Mouse (Mus musculus) liver, postnatal 0 days (tissue): ENCODE measurements around the gene Art3. TPM values are rescaled to one million over a fixed set of nuclear protein-coding genes. Genes with fewer than 3 reads are reported as not detected.
A peak's percentile ranks its signal among the peaks of the same experiment; 100 is the strongest.

Experiments
- ATAC-seq: fragments of 200-750 bp; cut with Nextera tagmentation; 2 replicates; pipeline ENCODE4 v1.8.0; 2017; ENCODE audit warnings: mild to moderate bottlenecking, moderate library complexity
- DNase-seq: peaks from one replicate; pipeline ENCODE4 v3.0.0-alpha.2; 2016
- H3K27ac ChIP-seq: fragments of 300-500 bp; sonication (generic); 2 replicates; pipeline ENCODE4 v1.5.1; 2014; ENCODE audit warnings: antibody characterized with exemption, moderate library complexity, mild to moderate bottlenecking, low read depth
- H3K27me3 ChIP-seq: fragments of 300-500 bp; sonication (generic); 2 replicates; pipeline ENCODE4 v1.6.1; 2014; ENCODE audit warnings: low read length, control low read depth, mixed read lengths; ENCODE audit not compliant: insufficient read depth
- H3K36me3 ChIP-seq: fragments of 300-500 bp; sonication (generic); replicated peaks from 2 replicates; pipeline ENCODE4 v1.6.1; 2014; ENCODE audit warnings: mild to moderate bottlenecking, control low read depth, low read length, moderate library complexity, mixed read lengths; ENCODE audit not compliant: insufficient read depth
- H3K4me1 ChIP-seq: fragments of 300-500 bp; sonication (generic); 2 replicates; pipeline ENCODE4 v1.6.1; 2014; ENCODE audit warnings: antibody characterized with exemption, mild to moderate bottlenecking, control low read depth; ENCODE audit not compliant: insufficient read depth
- H3K4me2 ChIP-seq: fragments of 300-500 bp; sonication (generic); 2 replicates; pipeline ENCODE4 v1.6.1; 2014; ENCODE audit warnings: low read depth, mild to moderate bottlenecking, low read length, moderate library complexity, mixed read lengths
- H3K4me3 ChIP-seq: fragments of 300-500 bp; sonication (generic); 2 replicates; pipeline ENCODE4 v1.5.1; 2014; ENCODE audit warnings: low read depth, low read length
- H3K9ac ChIP-seq: fragments of 300-500 bp; sonication (generic); replicated peaks from 2 replicates; pipeline ENCODE4 v1.6.1; 2014; ENCODE audit warnings: mild to moderate bottlenecking, moderate library complexity
- H3K9me3 ChIP-seq: fragments of 300-500 bp; sonication (generic); 2 replicates; pipeline ENCODE4 v1.6.1; 2016; ENCODE audit warnings: mild to moderate bottlenecking, control low read depth, low read length, mixed read lengths
- CTCF ChIP-seq: sonication (generic); IDR thresholded peaks from 2 replicates; pipeline ENCODE4 v1.5.1; 2016; ENCODE audit warnings: antibody characterized with exemption, low read depth
- EP300 ChIP-seq: IDR thresholded peaks from 2 replicates; pipeline ENCODE4 v1.6.1; 2016; ENCODE audit warnings: antibody characterized with exemption, low read depth, mild to moderate bottlenecking
- WGBS: fragments of 180-500 bp; shearing (Covaris S2); extraction: QIAGEN DNeasy Blood & Tissue Kit; methylation state at CpG from one replicate; pipeline ENCODE4 v1.1.7; 2014; ENCODE audit not compliant: insufficient replicate concordance; 5-methylcytosine and 5-hydroxymethylcytosine counted together
- polyA plus RNA-seq: library from polyadenylated mRNA; unstranded; fragments of >200 nt; fragmentation: Nextera tagmentation; extraction: Ambion mirVana; gene quantifications from 2 replicates; pipeline ENCODE4 v1.2.1, GENCODE M21; 2015

Gene Art3
- polyA plus RNA-seq, 1 experiment from 2014 or later, result 2.3 TPM

DNA sequence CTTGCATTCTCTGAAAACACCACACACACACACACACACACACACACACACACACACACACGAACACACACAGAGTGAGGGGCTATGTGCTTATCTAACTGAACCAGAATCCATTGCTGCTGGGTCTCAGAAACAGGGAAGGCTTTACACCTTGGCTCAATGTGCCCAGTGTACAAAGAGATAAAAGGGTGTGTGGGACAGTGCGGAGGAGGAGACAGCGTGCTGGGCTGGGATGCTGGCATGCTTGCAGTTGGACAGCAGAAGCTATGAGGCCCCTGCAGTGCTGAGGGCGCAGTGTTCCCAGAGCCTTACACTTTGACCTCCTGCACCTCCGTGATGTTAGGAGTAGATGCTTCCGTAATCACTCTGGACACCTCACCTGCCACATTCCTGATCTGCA is 64.8 kb downstream of the Art3 start:
- TF ChIP-seq CTCF (no peak), EP300 (peak; percentile 71)
- DNase-seq, result no peak

DNA sequence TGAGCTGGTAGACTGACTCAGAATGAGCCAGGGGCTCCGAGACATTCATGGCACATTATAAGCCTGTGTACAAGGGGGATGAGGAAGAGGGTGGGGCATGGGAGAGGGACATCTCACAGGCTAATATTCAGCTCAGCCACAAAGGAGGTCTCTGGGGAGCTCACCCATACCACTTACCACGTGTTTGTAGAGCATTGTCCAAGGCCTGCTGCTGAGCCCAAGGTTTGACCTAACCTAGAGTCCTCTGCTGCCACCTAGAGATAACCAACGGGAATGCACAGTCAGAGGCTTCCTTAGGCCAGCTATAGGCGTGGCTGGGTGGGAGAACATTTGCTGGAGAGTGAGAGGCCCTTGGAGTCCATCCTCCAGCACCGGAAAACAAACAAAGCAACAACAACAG is 66.5 kb downstream of the Art3 start:
- Histone ChIP-seq H3K27ac (no peak overlapping the region), H3K27me3 (no peaks in the 10 kb centered on the region), H3K9ac (no peak overlapping the region), H3K9me3 (no peaks in the 10 kb centered on the region), H3K4me1 (no peaks in the 10 kb centered on the region), H3K36me3 (no peaks in the 10 kb centered on the region), H3K4me3 (no peak overlapping the region), H3K4me2 (no peak overlapping the region)
- DNase-seq (peak; percentile 82), ATAC-seq (peak; percentile 73)
- WGBS, result 18% methylated on average over 5 of the region's 5 CpGs
- TF ChIP-seq EP300 (no peak), CTCF (peak; percentile 95)

More for the DNA sequence above, 64.8 kb downstream of the Art3 start:
- peak; percentile 82 for ATAC-seq
- no peaks in the 10 kb centered on the region for H3K36me3 ChIP-seq
- no peak overlapping the region for H3K27ac ChIP-seq
- H3K4me1 ChIP-seq, result no peaks in the 10 kb centered on the region
- H3K9ac ChIP-seq, result no peak overlapping the region
- no peak overlapping the region for H3K4me2 ChIP-seq
- H3K27me3 ChIP-seq, result no peaks in the 10 kb centered on the region
- WGBS, result 50% methylated on average over 6 of the region's 6 CpGs
- no peaks in the 10 kb centered on the region for H3K9me3 ChIP-seq
- no peak overlapping the region for H3K4me3 ChIP-seq

- ATAC-seq, result no peak
- no peak for DNase-seq
- TF ChIP-seq EP300 (no peak), CTCF (no peak)
- H3K9ac ChIP-seq, result no peak overlapping the region
- H3K27ac ChIP-seq, result no peak overlapping the region
- H3K27me3 ChIP-seq, result no peaks in the 10 kb centered on the region
- H3K36me3 ChIP-seq, result no peaks in the 10 kb centered on the region
- H3K4me2 ChIP-seq, result no peak overlapping the region
- H3K9me3 ChIP-seq, result no peaks in the 10 kb centered on the region
- no peaks in the 10 kb centered on the region for H3K4me1 ChIP-seq
- 67% methylated on average over 9 of the region's 9 CpGs for WGBS
- H3K4me3 ChIP-seq, result no peak overlapping the region
Measured at GRCm38 (mm10) chr5:92402816-92403215, 71.2 kb downstream of the Art3 start.

GRCm38 (mm10) chr5:92403562-92404399 is 72.2 kb downstream of the Art3 start:
- Histone ChIP-seq H3K9ac (no peak overlapping the region), H3K27ac (no peak overlapping the region), H3K4me1 (no peaks in the 10 kb centered on the region), H3K9me3 (no peaks in the 10 kb centered on the region), H3K4me3 (no peak overlapping the region), H3K27me3 (no peaks in the 10 kb centered on the region), H3K4me2 (no peak overlapping the region), H3K36me3 (no peaks in the 10 kb centered on the region)
- ATAC-seq (no peak), DNase-seq (no peak)
- TF ChIP-seq CTCF (no peak), EP300 (no peak)
- 78% methylated on average over 10 of the region's 10 CpGs for WGBS

- ATAC-seq, result no peak
- 57% methylated on average over 2 of the region's 2 CpGs for WGBS
- H3K4me2 ChIP-seq, result no peak overlapping the region
- no peaks in the 10 kb centered on the region for H3K27me3 ChIP-seq
- no peak for DNase-seq
- H3K4me1 ChIP-seq, result no peaks in the 10 kb centered on the region
- no peak overlapping the region for H3K4me3 ChIP-seq
- H3K9ac ChIP-seq, result no peak overlapping the region
- no peak overlapping the region for H3K27ac ChIP-seq
- H3K9me3 ChIP-seq, result no peaks in the 10 kb centered on the region
- TF ChIP-seq CTCF (no peak), EP300 (no peak)
- no peaks in the 10 kb centered on the region for H3K36me3 ChIP-seq
Measured at GRCm38 (mm10) chr5:92404400-92404678, 72.7 kb downstream of the Art3 start.

GRCm38 (mm10) chr5:92409361-92410155 is 77.9 kb downstream of the Art3 start:
- DNase-seq, result no peak
- no peak for TF ChIP-seq EP300
- TF ChIP-seq CTCF, result no peak

More at GRCm38 (mm10) chr5:92409361-92410155, 77.9 kb downstream of the Art3 start:
- H3K9ac ChIP-seq, result no peak overlapping the region
- no peak overlapping the region for H3K4me3 ChIP-seq
- H3K36me3 ChIP-seq, result peaks cover 6% of the 10 kb centered on the region
- WGBS, result 71% methylated on average over 9 of the region's 9 CpGs
- H3K4me1 ChIP-seq, result no peaks in the 10 kb centered on the region
- no peak for ATAC-seq
- H3K27ac ChIP-seq, result no peak overlapping the region
- H3K4me2 ChIP-seq, result no peak overlapping the region
- no peaks in the 10 kb centered on the region for H3K27me3 ChIP-seq
- no peaks in the 10 kb centered on the region for H3K9me3 ChIP-seq
